Mouse (Mus musculus) Patski (cell line): ENCODE data around the gene Vps13d. TPM values are rescaled to one million over a fixed set of nuclear protein-coding genes. Genes with fewer than 3 reads are reported as not detected.

ENCODE experiments used
- ATAC-seq: fragments of 100-300 bp; one replicate; pipeline ENCODE4 v1.8.0; 2021
- CTCF ChIA-PET: fragments of 350-600 bp; sonication (Branson Sonifier 250); formaldehyde crosslinking; loops from one replicate; lab custom pipeline; 2022; ENCODE audit warnings: inconsistent platforms; lab: Charles Lee
- POLR2A ChIA-PET: fragments of 350-600 bp; sonication (Branson Sonifier 250); formaldehyde crosslinking; loops from one replicate; lab custom pipeline; 2022; ENCODE audit warnings: antibody characterized with exemption, inconsistent platforms; lab: Charles Lee
- DNase-seq: peaks from one replicate; pipeline ENCODE4 v3.0.0-alpha.2; 2011; ENCODE audit warnings: low read depth, low spot score
- H3K27me3 ChIP-seq: fragments of 371-371 bp; one replicate; pipeline ENCODE4 v1.5.1; 2021
- CTCF ChIP-seq: fragments of 100-300 bp; IDR thresholded peaks from one replicate; pipeline ENCODE4 v1.5.1; 2021
- in situ Hi-C: fragments of 300-500 bp; cut with MboI; formaldehyde crosslinking; loops from 3 replicates; pipeline ENCODE4 v1.11.1; 2018; ENCODE audit warnings: low pct_unique_long_range_greater_than_20kb, mixed read lengths
- polyA plus RNA-seq: library from polyadenylated mRNA; unstranded; gene quantifications from one replicate; pipeline ENCODE4 v1.2.3, GENCODE M21; 2021

The Vps13d gene
- polyA plus RNA-seq, 1 experiment from 2014 or later, result 36.6 TPM

DNA sequence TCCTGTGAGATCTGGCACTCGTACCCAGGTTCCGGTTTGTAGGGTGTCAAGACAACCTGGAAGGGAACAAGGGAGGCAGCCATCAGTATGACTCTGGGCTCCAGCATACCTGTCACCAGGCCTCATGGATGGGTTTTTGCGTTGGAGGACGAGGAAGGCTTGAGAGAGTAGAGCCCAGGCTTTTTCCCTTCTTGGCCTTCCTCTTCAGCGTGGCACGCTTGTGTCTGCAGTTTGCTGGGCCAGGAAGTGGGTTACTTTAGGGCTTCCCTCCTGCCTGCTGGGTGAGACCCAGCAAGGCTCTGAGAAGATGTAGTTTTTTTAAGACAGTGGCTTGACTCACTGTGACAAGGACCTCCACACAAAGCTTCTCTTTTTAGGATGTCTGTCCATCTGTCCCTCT is 34.2 kb upstream of the Vps13d start:
- ATAC-seq (no peak), DNase-seq (no peak)
- CTCF ChIA-PET, result interaction anchor here (1.5 kb wide), 1 partner anchor 12 kb away, joined by 5 read pairs; no protein-coding TSS in a partner anchor
- no peaks in the 10 kb centered on the region for H3K27me3 ChIP-seq
- POLR2A ChIA-PET, result interaction anchor here (1.7 kb wide), 1 partner anchor 10 kb away, joined by 5 read pairs; no protein-coding TSS in a partner anchor
- no peak for TF ChIP-seq CTCF
- in situ Hi-C loops, result no loop called here

GRCm38 (mm10) chr4:145224613-145225012 is 29.8 kb upstream of the Vps13d start:
- DNase-seq, result no peak
- no peak for TF ChIP-seq CTCF
- ChIA-PET POLR2A (no interaction called here), CTCF (interaction anchor here (1.4 kb wide), 1 partner anchor 52 kb away, joined by 5 read pairs; no protein-coding TSS in a partner anchor)
- in situ Hi-C loops, result no loop called here
- no peaks in the 10 kb centered on the region for H3K27me3 ChIP-seq
- ATAC-seq, result no peak

GRCm38 (mm10) chr4:145222064-145222463 is 27.3 kb upstream of the Vps13d start:
- in situ Hi-C loops, result no loop called here
- ChIA-PET CTCF (interaction anchor here (1.0 to 4.3 kb wide), 5 partner anchors 11 to 64 kb away, joined by 3 to 18 read pairs (median 3); partner anchors contain the start of gene Tnfrsf1b), POLR2A (no interaction called here)
- DNase-seq (no peak), ATAC-seq (no peak)
- H3K27me3 ChIP-seq, result no peaks in the 10 kb centered on the region
- no peak for TF ChIP-seq CTCF

GRCm38 (mm10) chr4:145221379-145221778 is 26.6 kb upstream of the Vps13d start:
- CTCF ChIA-PET, result interaction anchor here (1.0 to 4.3 kb wide), 8 partner anchors 10 to 65 kb away, joined by 3 to 18 read pairs (median 3); partner anchors contain the start of gene Tnfrsf1b
- DNase-seq (no peak), ATAC-seq (no peak)
- no peak for TF ChIP-seq CTCF
- in situ Hi-C loops, result no loop called here
- H3K27me3 ChIP-seq, result no peaks in the 10 kb centered on the region
- POLR2A ChIA-PET, result no interaction called here

- in situ Hi-C loops, result no loop called here
- ChIA-PET CTCF (interaction anchor here (0.7 to 4.3 kb wide), 9 partner anchors 11 to 66 kb away, joined by 3 to 18 read pairs (median 6); no protein-coding TSS in a partner anchor), POLR2A (interaction anchor here (1.6 kb wide), 1 partner anchor 9 kb away, joined by 5 read pairs; no protein-coding TSS in a partner anchor)
Measured at GRCm38 (mm10) chr4:145220001-145220400, 25.2 kb upstream of the Vps13d start.

DNA sequence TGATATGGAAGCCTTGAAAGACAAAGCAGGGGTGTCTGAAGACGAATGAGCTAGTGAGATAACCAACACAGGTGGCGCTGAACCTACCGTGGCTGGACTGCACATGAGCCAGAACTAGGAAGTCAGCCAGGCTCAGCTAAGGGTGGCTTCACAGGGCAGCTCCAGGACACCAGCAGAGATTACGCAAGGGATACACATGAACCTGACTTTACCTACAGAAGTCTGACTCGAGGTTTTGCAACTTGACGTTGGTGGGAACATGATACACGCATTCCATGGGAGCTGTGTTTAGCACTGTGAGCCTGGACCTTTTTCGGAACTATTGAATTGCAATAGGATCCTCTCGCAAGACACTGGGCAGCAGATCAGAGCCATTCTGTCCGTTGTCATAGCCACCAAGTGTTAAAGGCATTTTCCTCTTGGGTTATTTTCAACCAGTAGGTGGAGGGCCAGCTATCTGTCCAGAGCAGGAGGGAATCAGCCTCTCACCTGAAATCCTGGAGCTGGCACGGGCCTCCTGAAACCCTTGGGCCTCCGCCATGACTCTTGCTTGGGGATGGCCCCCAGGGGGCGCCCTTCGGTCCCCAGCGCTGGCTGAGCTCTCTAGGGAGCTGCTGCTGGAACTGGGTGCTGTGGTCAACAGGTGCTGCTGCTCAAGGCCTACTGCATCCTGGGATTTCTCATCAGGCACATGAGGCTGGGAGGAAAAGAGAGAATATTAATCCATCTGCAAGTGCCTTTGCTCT is 24.6 kb upstream of the Vps13d start:
- TF ChIP-seq CTCF, result peak; percentile 47
- DNase-seq (no peak), ATAC-seq (no peak)
- in situ Hi-C loops, result loop anchor here (5.0 kb wide), 1 partner anchor 63 kb away; no protein-coding TSS in a partner anchor
- CTCF ChIA-PET, result interaction anchor here (0.7 to 4.3 kb wide), 10 partner anchors 12 to 66 kb away, joined by 3 to 18 read pairs (median 6); no protein-coding TSS in a partner anchor
- H3K27me3 ChIP-seq, result no peaks in the 10 kb centered on the region
- POLR2A ChIA-PET, result interaction anchor here (1.6 kb wide), 1 partner anchor 9 kb away, joined by 5 read pairs; no protein-coding TSS in a partner anchor

More at GRCm38 (mm10) chr4:145220001-145220400, 25.2 kb upstream of the Vps13d start:
- no peaks in the 10 kb centered on the region for H3K27me3 ChIP-seq
- no peak for DNase-seq
- no peak for TF ChIP-seq CTCF
- ATAC-seq, result no peak

GRCm38 (mm10) chr4:145217837-145218236 is 23.0 kb upstream of the Vps13d start:
- peak; percentile 95 for DNase-seq
- ChIA-PET POLR2A (no interaction called here), CTCF (interaction anchor here (1.2 to 4.3 kb wide), 3 partner anchors 11 to 68 kb away, joined by 3 to 18 read pairs (median 5); no protein-coding TSS in a partner anchor)
- peak; percentile 79 for ATAC-seq
- in situ Hi-C loops, result loop anchor here (5.0 kb wide), 1 partner anchor 64 kb away; no protein-coding TSS in a partner anchor
- TF ChIP-seq CTCF, result no peak
- H3K27me3 ChIP-seq, result no peaks in the 10 kb centered on the region

- CTCF ChIA-PET, result interaction anchor here (1.7 to 3.3 kb wide), 2 partner anchors 11 to 69 kb away, joined by 5 to 27 read pairs; no protein-coding TSS in a partner anchor
- no peak for TF ChIP-seq CTCF
- DNase-seq, result no peak
- POLR2A ChIA-PET, result no interaction called here
- in situ Hi-C loops, result loop anchor here (5.0 kb wide), 1 partner anchor 65 kb away; no protein-coding TSS in a partner anchor
- no peak for ATAC-seq
- no peaks in the 10 kb centered on the region for H3K27me3 ChIP-seq
Measured at GRCm38 (mm10) chr4:145217046-145217445, 22.2 kb upstream of the Vps13d start.

- POLR2A ChIA-PET, result no interaction called here
- H3K27me3 ChIP-seq, result no peaks in the 10 kb centered on the region
- DNase-seq (no peak), ATAC-seq (no peak)
- in situ Hi-C loops, result loop anchor here (5.0 kb wide), 1 partner anchor 67 kb away; no protein-coding TSS in a partner anchor
- CTCF ChIA-PET, result interaction anchor here (0.9 to 3.3 kb wide), 14 partner anchors 16 to 325 kb away, joined by 3 to 27 read pairs (median 6); no protein-coding TSS in a partner anchor
- no peak for TF ChIP-seq CTCF
Measured at GRCm38 (mm10) chr4:145215396-145215795, 20.6 kb upstream of the Vps13d start.

GRCm38 (mm10) chr4:145214786-145215174 is 20.0 kb upstream of the Vps13d start:
- ChIA-PET CTCF (interaction anchor here (0.7 to 3.3 kb wide), 25 partner anchors 15 to 324 kb away, joined by 3 to 27 read pairs (median 4); partner anchors contain the start of gene Tnfrsf1b), POLR2A (interaction anchor here (1.2 kb wide), 1 partner anchor 55 kb away, joined by 3 read pairs; no protein-coding TSS in a partner anchor)
- TF ChIP-seq CTCF, result no peak
- DNase-seq (no peak), ATAC-seq (no peak)
- H3K27me3 ChIP-seq, result no peaks in the 10 kb centered on the region
- in situ Hi-C loops, result loop anchor here (5.0 kb wide), 1 partner anchor 68 kb away; no protein-coding TSS in a partner anchor
